Mouse (Mus musculus) midbrain, embryonic 13.5 days (tissue): ENCODE measurements around the gene Mbd3. TPM values are rescaled to one million over a fixed set of nuclear protein-coding genes. Genes with fewer than 3 reads are reported as not detected.
A peak's percentile ranks its signal among the peaks of the same experiment; 100 is the strongest.
"Not testable (repeated sequence)": the region's sequence is repeated elsewhere in the genome, so short reads cannot be mapped to it uniquely, and the experiment has no call there.

Source experiments
- ATAC-seq: fragments of 200-750 bp; cut with Nextera tagmentation; 2 replicates; pipeline ENCODE4 v1.8.0; 2017; ENCODE audit warnings: mild to moderate bottlenecking, moderate TSS enrichment, moderate library complexity
- H3K27ac ChIP-seq: fragments of 300-500 bp; sonication (generic); 2 replicates; pipeline ENCODE4 v1.5.1; 2015; ENCODE audit warnings: inconsistent platforms, mild to moderate bottlenecking, moderate library complexity
- H3K27me3 ChIP-seq: fragments of 300-500 bp; sonication (generic); 2 replicates; pipeline ENCODE4 v1.6.1; 2015; ENCODE audit warnings: mild to moderate bottlenecking, inconsistent platforms
- H3K36me3 ChIP-seq: fragments of 300-500 bp; sonication (generic); 2 replicates; pipeline ENCODE4 v1.6.1; 2015; ENCODE audit warnings: mild to moderate bottlenecking, inconsistent platforms
- H3K4me1 ChIP-seq: fragments of 300-500 bp; sonication (generic); replicated peaks from 2 replicates; pipeline ENCODE4 v1.6.1; 2015; ENCODE audit warnings: inconsistent platforms
- H3K4me2 ChIP-seq: fragments of 300-500 bp; sonication (generic); replicated peaks from 2 replicates; pipeline ENCODE4 v1.6.1; 2015; ENCODE audit warnings: moderate library complexity, mild to moderate bottlenecking, inconsistent platforms
- H3K4me3 ChIP-seq: fragments of 300-500 bp; sonication (generic); replicated peaks from 2 replicates; pipeline ENCODE4 v1.5.1; 2015; ENCODE audit warnings: mild to moderate bottlenecking, inconsistent platforms
- H3K9ac ChIP-seq: fragments of 300-500 bp; sonication (generic); replicated peaks from 2 replicates; pipeline ENCODE4 v1.6.1; 2015; ENCODE audit warnings: mild to moderate bottlenecking, inconsistent platforms
- H3K9me3 ChIP-seq: fragments of 300-500 bp; sonication (generic); 2 replicates; pipeline ENCODE4 v1.6.1; 2016; ENCODE audit warnings: mild to moderate bottlenecking, inconsistent platforms
- WGBS: fragments of 180-500 bp; shearing (Covaris S2); methylation state at CpG from one replicate; pipeline ENCODE4 v1.1.7; 2015; 5-methylcytosine and 5-hydroxymethylcytosine counted together
- polyA plus RNA-seq: library from polyadenylated mRNA; unstranded; fragments of >200 nt; fragmentation: Nextera tagmentation; extraction: Ambion mirVana; gene quantifications from 2 replicates; pipeline ENCODE4 v1.2.1, GENCODE M21; 2015

The Mbd3 gene
- polyA plus RNA-seq, 1 experiment from 2014 or later: 257 TPM

- H3K9me3 ChIP-seq: no peaks in the 10 kb centered on the region
- H3K27ac ChIP-seq: no peak overlapping the region
- peaks cover 82% of the 10 kb centered on the region for H3K27me3 ChIP-seq
- peak overlapping the region; percentile 46; the same call in 1 of the 2 replicates for H3K4me2 ChIP-seq
- H3K9ac ChIP-seq: no peak overlapping the region
- no peaks in the 10 kb centered on the region for H3K36me3 ChIP-seq
- peak; percentile 6; the same call in 1 of the 2 replicates for ATAC-seq
- peak overlapping the region; percentile 28 for H3K4me3 ChIP-seq
- H3K4me1 ChIP-seq: peaks cover 17% of the 10 kb centered on the region
- WGBS: 31% methylated on average over 7 of the region's 7 CpGs
Observed at GRCm38 (mm10) chr10:80357336-80357735, 42.0 kb downstream of the Mbd3 start.

GRCm38 (mm10) chr10:80356737-80357136, 42.6 kb downstream of the Mbd3 start:
- Histone ChIP-seq H3K4me2 (peak overlapping the region; percentile 50), H3K9ac (peak overlapping the region; percentile 21; the same call in 1 of the 2 replicates), H3K4me1 (peaks cover 17% of the 10 kb centered on the region), H3K4me3 (peak overlapping the region; percentile 36), H3K9me3 (no peaks in the 10 kb centered on the region), H3K27ac (no peak overlapping the region), H3K27me3 (peaks cover 88% of the 10 kb centered on the region), H3K36me3 (no peaks in the 10 kb centered on the region)
- 1% methylated on average over 34 of the region's 34 CpGs for WGBS
- no peak for ATAC-seq

- H3K4me3 ChIP-seq: peak within 1 kb of the TSS; percentile 36
- no peaks in the 10 kb centered on the region for H3K9me3 ChIP-seq
- peak within 1 kb of the TSS; percentile 50 for H3K4me2 ChIP-seq
- WGBS: 1% methylated on average over 50 of the region's 53 CpGs
- peak within 1 kb of the TSS; percentile 21; the same call in 1 of the 2 replicates for H3K9ac ChIP-seq
- H3K36me3 ChIP-seq: no peaks in the 10 kb centered on the region
- no peak for ATAC-seq
- H3K27me3 ChIP-seq: peaks cover 94% of the 10 kb centered on the region
- peaks cover 17% of the 10 kb centered on the region for H3K4me1 ChIP-seq
- no peak within 1 kb of the TSS for H3K27ac ChIP-seq
Observed at GRCm38 (mm10) chr10:80356001-80356682, 43.2 kb downstream of the Mbd3 start, which contains the start of gene Plk5. Gene Plk5, plus strand, starts transcription at chr10:80356459.

GRCm38 (mm10) chr10:80355431-80355830, 43.9 kb downstream of the Mbd3 start:
- Histone ChIP-seq H3K9ac (no peak overlapping the region), H3K27ac (no peak overlapping the region), H3K36me3 (no peaks in the 10 kb centered on the region), H3K4me2 (no peak overlapping the region), H3K27me3 (peaks cover 98% of the 10 kb centered on the region), H3K4me3 (no peak overlapping the region), H3K4me1 (peaks cover 17% of the 10 kb centered on the region), H3K9me3 (no peaks in the 10 kb centered on the region)
- ATAC-seq: no peak
- 4% methylated on average over 9 of the region's 9 CpGs for WGBS

- no peak overlapping the region for H3K4me2 ChIP-seq
- no peak for ATAC-seq
Observed at GRCm38 (mm10) chr10:80352727-80353126, 46.6 kb downstream of the Mbd3 start.

GRCm38 (mm10) chr10:80351896-80352295, 47.5 kb downstream of the Mbd3 start:
- H3K4me2 ChIP-seq: no peak overlapping the region
- H3K27me3 ChIP-seq: peaks cover 99% of the 10 kb centered on the region

More at GRCm38 (mm10) chr10:80352727-80353126, 46.6 kb downstream of the Mbd3 start:
- H3K4me1 ChIP-seq: peaks cover 26% of the 10 kb centered on the region
- H3K36me3 ChIP-seq: no peaks in the 10 kb centered on the region
- no peak overlapping the region for H3K4me3 ChIP-seq
- 63% methylated on average over 8 of the region's 8 CpGs for WGBS
- no peak overlapping the region; the same call in 1 of the 2 replicates for H3K9ac ChIP-seq
- H3K27me3 ChIP-seq: peaks cover 99% of the 10 kb centered on the region
- H3K9me3 ChIP-seq: no peaks in the 10 kb centered on the region
- no peak overlapping the region for H3K27ac ChIP-seq

GRCm38 (mm10) chr10:80350292-80350691, 49.1 kb downstream of the Mbd3 start:
- Histone ChIP-seq H3K36me3 (no peaks in the 10 kb centered on the region), H3K4me2 (no peak overlapping the region), H3K9ac (no peak overlapping the region), H3K4me3 (no peak overlapping the region), H3K4me1 (peaks cover 14% of the 10 kb centered on the region), H3K27me3 (peaks cover 97% of the 10 kb centered on the region), H3K9me3 (no peaks in the 10 kb centered on the region), H3K27ac (no peak overlapping the region)
- peak; percentile 87 for ATAC-seq
- 4% methylated on average over 7 of the region's 7 CpGs for WGBS

More at GRCm38 (mm10) chr10:80351896-80352295, 47.5 kb downstream of the Mbd3 start:
- H3K9me3 ChIP-seq: no peaks in the 10 kb centered on the region
- WGBS: 24% methylated on average over 11 of the region's 11 CpGs
- H3K4me1 ChIP-seq: peaks cover 29% of the 10 kb centered on the region
- H3K4me3 ChIP-seq: no peak overlapping the region
- H3K27ac ChIP-seq: no peak overlapping the region
- no peak for ATAC-seq
- H3K9ac ChIP-seq: no peak overlapping the region
- no peaks in the 10 kb centered on the region for H3K36me3 ChIP-seq

GRCm38 (mm10) chr10:80348981-80349380, 50.4 kb downstream of the Mbd3 start:
- WGBS: 14% methylated on average over 26 of the region's 26 CpGs
- Histone ChIP-seq H3K4me1 (peaks cover 18% of the 10 kb centered on the region), H3K36me3 (no peaks in the 10 kb centered on the region), H3K4me3 (no peak overlapping the region), H3K27ac (no peak overlapping the region), H3K27me3 (peaks cover 97% of the 10 kb centered on the region), H3K9me3 (no peaks in the 10 kb centered on the region), H3K4me2 (no peak overlapping the region), H3K9ac (no peak overlapping the region)
- no peak for ATAC-seq

GRCm38 (mm10) chr10:80348244-80348781, 51.0 kb downstream of the Mbd3 start, which contains the start of gene Adamtsl5:
Gene Adamtsl5, minus strand, starts transcription at chr10:80348412.
- H3K36me3 ChIP-seq: no peaks in the 10 kb centered on the region
- peak within 1 kb of the TSS; percentile 18 for H3K4me3 ChIP-seq
- no peak within 1 kb of the TSS for H3K27ac ChIP-seq
- H3K9ac ChIP-seq: no peak within 1 kb of the TSS; the same call in 1 of the 2 replicates
- ATAC-seq: no peak; the same call in 1 of the 2 replicates
- H3K4me2 ChIP-seq: peak within 1 kb of the TSS; percentile 27
- peaks cover 23% of the 10 kb centered on the region for H3K4me1 ChIP-seq
- under 1% methylated on average over 42 of the region's 42 CpGs for WGBS
- peaks cover 99% of the 10 kb centered on the region for H3K27me3 ChIP-seq
- H3K9me3 ChIP-seq: no peaks in the 10 kb centered on the region

- ATAC-seq: no peak
- Histone ChIP-seq H3K4me1 (peaks cover 31% of the 10 kb centered on the region), H3K4me3 (no peak overlapping the region), H3K4me2 (no peak overlapping the region), H3K27ac (no peak overlapping the region), H3K27me3 (peaks cover 99% of the 10 kb centered on the region), H3K9ac (no peak overlapping the region), H3K36me3 (no peaks in the 10 kb centered on the region), H3K9me3 (no peaks in the 10 kb centered on the region)
- 12% methylated on average over 17 of the region's 17 CpGs for WGBS
Observed at GRCm38 (mm10) chr10:80347514-80347967, 51.8 kb downstream of the Mbd3 start.

- H3K36me3 ChIP-seq, H3K27ac ChIP-seq, ATAC-seq, H3K4me3 ChIP-seq, H3K4me2 ChIP-seq, H3K9ac ChIP-seq, H3K9me3 ChIP-seq: not testable (repeated sequence)
- Histone ChIP-seq H3K27me3 (peaks cover 99% of the 10 kb centered on the region), H3K4me1 (peaks cover 46% of the 10 kb centered on the region)
- WGBS: 70% methylated on average over 6 of the region's 6 CpGs
Observed at GRCm38 (mm10) chr10:80345929-80346328, 53.4 kb downstream of the Mbd3 start.

GRCm38 (mm10) chr10:80345122-80345521, 54.2 kb downstream of the Mbd3 start:
- ATAC-seq: no peak
- H3K27ac ChIP-seq: no peak overlapping the region
- H3K4me3 ChIP-seq: no peak overlapping the region
- H3K4me1 ChIP-seq: peaks cover 49% of the 10 kb centered on the region
- no peaks in the 10 kb centered on the region for H3K9me3 ChIP-seq
- no peak overlapping the region for H3K4me2 ChIP-seq
- no peak overlapping the region for H3K9ac ChIP-seq
- no peaks in the 10 kb centered on the region for H3K36me3 ChIP-seq
- H3K27me3 ChIP-seq: peaks cover 99% of the 10 kb centered on the region
- WGBS: 0% methylated on average over 9 of the region's 16 CpGs
